Mouse (Mus musculus): ENCODE results near the gene Pik3c2g.

The Pik3c2g gene

DNA sequence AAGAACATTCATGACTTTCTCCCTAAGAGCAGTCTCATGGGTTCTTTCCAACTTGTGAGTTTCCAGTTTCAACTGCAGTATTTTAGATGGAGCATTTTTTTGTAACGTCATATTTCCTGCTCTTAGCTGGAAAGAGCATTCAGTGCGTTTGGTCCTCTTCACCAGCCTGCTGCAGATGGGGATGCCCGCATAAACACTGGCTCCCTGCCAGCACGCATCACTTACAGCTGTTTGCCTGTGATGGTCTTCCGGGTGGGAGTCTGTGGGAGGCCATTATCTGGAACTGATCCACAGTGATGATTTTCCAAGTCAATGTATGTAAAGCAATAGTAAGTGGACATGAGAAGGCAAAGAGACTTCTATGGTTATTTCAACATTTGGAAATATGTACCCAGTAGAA is 151.3 kb downstream of the Pik3c2g start:
- no peak for DNase-seq

DNA sequence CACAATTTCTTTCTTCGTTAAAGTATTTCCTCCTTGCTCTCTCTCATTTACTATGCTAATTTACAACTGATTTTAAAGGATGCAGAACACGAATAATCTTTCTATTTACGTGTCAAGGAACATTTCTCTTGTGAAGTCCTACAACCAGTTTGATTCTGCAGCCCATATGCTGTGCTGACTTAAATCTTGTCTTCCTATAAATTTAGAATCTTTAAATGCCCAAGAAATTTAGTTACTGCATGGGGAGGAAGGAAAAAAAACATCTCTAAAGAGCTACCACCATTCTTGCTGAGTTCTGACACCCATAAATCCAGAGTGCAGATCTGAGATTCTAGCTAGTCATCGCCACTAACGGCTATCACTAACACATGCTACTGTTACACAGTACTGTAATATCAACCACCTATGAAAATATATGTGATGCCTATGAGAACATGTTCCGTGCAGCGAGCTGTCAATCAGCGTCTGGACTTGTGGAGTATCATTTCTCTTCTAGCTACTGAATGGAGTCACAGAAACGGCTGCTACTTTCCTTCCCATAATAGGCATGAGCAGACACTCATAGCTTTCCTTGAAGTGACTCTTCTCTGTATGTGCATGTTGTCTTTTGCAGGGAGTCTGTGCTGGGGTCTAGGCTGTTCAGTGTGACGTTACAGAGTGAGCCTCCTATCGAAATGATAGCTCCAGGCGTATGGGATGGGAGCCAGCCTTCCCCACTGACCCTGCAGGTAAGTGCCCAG is 155.8 kb downstream of the Pik3c2g start:
- no peak for DNase-seq

DNA sequence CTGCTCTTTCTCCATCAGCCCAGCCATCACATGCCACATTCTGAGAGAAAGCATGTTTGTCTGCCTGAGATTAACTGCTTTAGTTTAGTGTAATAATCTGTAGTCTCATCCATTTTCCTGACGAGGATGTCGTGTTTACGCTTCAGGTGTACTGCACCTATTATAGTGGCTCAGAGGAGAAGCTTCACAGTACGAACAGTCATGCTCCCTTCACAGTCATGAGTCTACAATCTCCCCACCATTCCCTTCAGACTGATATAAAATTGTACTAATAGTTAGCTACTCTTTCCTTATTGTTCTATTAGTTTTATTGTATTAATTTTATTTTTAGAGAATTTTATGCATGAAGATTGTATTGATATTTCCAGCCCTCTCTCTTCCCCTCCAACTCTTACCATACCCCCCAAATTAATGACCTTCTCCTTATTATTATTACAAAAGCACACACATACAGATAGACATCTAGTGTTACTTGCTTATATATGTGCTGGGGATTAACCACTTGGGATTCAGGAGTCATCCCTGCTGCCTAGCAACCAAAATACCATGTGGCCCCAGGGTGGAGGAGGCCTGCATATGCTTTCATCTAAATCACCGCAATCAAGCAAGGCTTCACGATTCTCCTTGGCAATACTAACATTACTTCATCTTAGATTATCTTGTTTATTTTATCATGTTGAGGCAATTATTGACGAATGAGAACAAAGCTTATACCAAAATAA is 159.9 kb downstream of the Pik3c2g start:
- no peak for DNase-seq

DNA sequence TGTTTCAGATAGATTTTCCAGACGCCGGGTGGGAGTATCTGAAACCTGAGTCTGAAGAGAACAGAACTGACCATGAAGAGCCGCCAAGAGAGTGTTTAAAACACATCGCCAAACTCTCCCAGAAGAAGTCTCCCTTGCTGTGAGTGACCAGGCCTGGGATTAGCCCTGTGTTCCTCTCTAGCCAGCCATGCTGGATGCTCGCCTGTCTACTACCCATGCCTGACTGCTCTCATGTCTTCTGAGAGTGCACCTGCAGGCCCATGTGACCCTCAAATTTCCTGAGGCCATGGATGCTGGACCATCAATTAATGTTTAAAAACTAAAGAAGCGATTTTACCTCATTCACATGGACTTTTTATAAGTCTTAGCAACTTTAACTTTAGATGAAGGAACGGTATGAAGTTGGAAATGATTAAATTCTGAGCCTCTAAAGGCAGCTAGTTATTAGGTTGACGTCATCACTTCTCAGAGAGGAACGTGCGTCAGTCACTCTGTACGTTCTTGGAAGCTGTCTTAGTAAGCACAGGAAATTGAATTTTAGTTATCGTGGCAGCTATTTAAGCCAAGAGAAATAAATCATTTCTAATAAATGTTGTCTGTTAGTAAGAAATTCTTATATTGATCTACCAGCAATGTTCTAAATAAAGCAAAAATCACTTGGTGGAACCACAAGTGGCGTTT is 161.2 kb downstream of the Pik3c2g start:
- no peak for DNase-seq

DNA sequence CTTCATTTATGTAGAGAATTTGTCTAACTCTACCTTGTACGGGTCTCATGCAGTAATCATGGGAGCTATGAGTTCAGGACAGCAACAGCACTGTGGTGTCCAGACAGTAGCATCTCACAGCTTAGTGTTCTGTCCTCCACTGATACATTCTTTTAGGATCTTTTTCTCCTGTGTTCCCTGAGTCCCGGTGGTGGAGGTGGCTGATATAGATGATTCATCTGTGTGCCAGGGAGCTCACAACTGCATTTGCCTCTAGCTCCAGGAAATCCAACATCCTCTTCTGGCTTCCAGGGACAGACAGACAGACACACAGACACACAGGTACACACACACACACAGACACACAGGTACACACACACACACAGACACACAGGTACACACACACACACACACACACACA is 163.6 kb downstream of the Pik3c2g start:
- no peak for DNase-seq

DNA sequence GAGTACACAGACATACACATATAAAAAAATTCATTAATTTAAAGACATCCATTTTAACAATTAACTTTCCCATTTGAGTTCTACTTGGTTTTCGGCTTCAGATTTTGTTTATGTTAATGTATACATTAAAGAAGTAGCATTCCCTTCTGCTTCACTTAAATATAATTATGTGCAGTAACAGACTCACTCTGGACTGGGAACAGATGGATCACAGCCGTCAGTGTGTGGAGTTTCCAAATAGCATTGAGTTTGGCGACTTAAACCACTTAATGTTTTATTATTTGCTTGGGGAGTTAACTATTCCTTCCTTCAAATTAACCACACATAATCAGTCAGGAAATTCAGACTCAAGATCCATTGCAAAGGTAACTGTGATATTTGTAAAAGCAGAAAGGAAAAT is 164.0 kb downstream of the Pik3c2g start:
- no peak for DNase-seq

DNA sequence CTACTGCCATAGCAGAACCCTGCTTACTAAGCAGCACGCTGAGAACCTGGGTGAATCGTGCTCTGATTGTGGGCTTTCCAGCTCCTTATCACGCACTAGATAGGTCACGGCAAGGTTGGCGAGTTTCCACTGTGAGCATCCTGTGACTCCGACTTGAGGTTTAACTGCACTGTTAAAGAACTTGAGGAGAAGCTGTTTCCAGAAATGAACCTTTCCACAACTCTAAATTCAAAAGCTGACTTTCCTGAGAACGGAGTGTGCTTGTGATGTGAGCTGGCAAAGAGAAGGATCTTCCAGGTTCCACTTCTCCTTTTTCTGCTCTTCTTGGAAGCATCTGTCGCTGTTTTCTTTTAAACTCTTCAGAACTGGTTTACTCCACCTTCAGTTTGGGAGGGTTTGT is 170.9 kb downstream of the Pik3c2g start:
- DNase-seq, result no peak

DNA sequence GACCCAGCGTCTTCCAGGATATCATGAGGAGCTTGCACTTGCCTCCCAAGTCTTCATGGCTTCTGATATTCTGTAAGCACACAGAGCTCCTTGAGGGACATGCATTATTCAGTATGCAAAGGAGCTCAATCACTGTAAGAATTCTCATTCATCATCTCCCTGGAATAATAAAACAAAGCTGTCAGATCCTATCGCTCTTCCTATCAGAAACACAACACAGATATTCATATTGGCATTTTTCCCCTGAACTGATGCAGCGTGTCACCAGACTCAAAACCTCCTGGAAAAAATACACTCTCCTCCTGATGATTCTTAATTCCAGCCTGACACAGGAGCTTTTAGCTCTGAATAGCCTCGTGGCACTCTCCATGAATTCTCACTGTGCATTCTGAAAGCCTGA is 174.0 kb downstream of the Pik3c2g start:
- DNase-seq, result no peak

DNA sequence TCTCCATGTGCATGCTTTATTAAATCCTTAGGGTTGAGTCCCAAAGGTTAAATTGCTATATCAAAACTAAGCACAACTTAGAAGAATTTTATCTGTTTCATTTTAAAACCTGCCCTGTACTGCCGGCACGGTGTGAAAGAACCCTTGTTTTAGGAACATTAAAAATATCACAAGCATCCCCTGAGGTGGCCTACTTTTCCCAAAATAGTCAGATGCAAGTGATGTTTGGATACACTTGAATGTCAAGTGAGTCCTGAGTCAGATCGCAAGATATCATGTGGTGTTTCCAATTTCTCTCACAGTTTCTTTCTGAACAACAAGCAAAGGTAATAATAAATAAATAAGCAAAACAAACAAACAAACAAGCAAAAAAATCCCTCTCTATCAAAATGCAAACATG is 177.4 kb downstream of the Pik3c2g start:
- no peak for DNase-seq

DNA sequence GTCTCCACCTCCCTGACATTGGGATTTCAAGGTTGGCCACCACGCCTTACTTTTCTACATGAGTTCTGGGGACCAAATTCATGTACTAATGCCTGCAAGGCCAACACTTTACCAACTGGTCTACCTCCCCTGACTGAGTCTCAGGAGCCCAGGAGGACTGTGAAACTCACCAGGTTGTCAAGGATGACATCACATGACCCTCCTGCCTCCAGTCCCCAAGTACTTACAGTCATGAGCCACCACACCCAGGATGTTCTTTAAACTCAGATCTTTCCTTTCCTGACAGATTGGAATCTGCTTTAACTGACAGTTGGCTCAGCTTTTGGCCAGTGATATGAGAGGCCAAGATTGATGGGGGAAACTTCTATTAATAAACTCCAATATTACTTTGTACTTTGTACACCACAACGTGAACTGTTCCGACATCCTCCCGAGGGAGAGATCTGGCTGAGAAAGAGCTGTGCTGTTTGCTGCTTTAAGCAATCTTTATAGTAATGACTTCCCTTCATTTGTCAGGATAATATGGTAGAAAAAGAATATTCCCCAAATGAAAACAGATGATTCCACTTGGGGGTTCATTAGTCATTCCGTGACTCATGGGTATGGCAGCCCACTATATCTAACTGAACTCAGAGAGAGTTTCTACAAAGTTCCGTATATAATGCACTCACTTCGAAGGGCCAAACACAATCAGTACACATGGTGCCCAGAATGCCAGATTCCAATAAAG is 182.9 kb downstream of the Pik3c2g start:
- DNase-seq, result no peak

DNA sequence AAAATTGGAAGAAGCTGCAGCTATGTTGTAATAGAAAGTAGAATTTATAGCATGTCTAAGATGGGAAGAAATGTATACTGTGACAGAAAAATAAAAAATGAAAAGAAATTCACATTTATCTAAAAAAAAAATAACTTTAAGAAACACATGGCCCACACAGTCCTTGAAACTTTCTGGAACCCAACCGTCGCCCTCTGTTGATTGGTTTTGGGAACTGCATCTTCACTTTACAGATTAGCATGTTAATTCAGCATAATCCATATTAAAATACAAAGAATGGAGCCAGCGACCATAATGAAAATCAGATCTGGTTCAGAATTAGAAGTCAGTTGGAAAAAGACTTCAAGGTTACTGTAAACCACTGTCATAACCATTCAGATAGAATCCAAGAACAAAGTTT is 183.5 kb downstream of the Pik3c2g start:
- no peak for DNase-seq

DNA sequence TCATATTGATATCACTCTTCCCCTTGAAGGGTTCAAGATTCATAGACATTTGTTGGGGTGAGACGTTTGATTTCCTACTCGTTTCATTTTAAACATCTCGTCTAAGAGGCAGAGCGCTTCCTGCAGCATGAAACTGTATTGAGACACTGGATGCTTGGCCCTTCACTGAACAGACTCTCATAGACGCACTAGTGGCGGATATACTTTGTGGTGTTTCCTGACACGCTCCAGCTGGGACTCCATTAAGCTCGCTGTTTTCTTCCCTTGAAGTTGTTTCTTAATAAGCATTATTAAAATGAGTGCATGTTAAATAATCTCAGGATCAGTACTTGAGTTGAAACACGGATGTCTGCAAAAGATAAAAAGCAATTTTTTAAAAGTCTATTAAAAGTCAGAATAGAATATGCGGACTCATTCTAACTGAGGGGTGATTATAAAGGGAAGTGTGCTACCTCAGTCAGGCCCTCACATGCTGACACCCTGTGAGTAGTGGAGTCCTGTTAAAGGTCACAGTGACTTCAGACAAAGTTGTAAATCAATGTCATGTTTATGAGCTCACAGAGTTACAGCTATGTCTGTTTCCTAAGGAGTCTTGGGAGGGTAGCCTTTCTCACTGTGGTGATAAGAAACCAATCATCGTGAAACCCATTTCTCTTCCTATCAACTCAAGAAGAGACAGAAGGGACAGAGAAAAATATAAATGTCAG is 190.7 kb downstream of the Pik3c2g start:
- DNase-seq, result no peak

DNA sequence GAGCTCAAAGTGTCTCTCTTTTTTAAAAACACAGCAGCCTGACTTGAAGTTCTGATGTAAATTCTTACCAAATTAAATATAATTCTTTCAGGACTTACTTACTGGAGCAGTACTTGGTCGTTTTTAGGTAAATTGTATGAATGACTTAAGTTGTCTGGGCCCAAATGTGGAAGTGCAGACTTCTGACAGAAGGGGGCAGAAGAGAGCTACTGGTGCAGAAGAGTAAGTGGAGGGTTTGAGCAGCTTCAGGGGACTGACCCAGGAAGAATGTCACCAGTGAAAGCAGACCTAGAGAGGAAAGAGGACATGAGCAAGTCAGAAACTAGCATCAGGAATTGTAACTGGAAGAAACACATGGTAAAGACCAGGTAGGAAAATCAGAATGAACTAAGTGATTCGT is 193.0 kb downstream of the Pik3c2g start:
- DNase-seq, result no peak

DNA sequence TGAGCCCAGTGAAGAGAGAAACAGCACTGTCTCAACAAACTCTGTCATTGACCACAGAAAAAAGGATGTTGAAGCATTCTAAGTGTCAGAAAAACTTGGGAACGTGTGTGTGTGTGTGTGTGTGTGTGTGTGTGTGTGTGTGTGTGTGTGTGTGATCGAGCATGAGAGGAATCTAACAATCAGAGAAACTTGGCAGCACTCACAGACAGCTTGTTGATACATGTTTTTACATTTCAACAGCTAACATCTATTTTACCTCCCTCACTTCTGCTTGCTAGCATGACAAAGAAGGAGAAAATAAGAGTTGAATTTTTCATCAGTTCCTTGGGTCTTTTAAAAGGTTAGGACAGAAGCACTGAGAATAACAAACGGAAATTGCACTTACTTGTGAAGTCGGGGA is 202.5 kb downstream of the Pik3c2g start:
- no peak for DNase-seq

DNA sequence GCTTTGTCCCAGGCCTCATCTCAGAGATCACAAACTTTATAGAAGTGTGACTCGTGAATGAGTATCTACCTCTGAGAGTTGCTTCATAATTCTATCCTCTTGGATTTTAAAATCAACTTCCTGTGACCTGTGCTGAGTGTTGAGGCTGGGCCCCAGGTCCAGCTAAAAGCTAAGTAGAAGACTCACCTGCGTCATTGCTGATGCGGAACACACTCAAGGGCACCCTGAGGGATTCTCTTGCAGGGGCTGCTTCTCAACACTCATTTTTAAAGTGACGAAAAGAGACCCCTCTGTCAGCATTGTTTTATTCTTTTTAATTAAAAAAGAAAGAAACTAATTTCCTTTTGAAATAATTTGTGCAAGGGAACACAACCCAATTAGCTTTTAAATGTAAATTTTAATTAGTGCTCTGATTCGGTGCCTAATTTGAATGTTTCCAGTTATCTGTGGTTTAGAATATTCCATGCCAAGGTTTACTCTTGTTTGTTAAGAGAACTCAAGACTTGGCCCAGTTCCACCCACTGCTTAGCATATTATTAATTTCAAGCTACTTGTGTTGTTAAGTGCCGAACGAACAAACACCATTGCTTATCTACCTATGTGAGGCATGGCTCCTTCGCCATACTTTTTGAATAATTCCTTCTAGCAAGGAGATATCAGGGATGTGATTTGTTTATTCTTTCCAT is 212.7 kb downstream of the Pik3c2g start:
- DNase-seq, result no peak

DNA sequence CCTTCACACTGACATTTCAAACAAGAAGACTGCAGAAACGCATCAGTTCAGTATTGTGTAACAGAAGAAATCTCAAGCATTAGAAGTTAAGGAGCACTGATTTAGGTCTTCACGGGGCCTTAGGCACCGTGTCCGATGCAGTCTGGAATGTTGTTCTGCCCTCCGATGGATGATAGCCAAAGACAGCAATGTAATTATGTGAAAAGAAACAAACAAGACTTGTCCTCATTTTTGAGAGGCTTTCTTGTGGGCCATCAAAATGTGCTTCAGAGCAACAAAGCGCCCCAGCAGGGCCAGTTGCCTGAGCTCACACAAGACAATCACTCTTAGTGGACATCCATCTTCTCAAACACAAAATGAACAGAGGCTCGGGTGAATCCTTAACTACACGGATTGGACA is 234.9 kb downstream of the Pik3c2g start:
- DNase-seq, result no peak

DNA sequence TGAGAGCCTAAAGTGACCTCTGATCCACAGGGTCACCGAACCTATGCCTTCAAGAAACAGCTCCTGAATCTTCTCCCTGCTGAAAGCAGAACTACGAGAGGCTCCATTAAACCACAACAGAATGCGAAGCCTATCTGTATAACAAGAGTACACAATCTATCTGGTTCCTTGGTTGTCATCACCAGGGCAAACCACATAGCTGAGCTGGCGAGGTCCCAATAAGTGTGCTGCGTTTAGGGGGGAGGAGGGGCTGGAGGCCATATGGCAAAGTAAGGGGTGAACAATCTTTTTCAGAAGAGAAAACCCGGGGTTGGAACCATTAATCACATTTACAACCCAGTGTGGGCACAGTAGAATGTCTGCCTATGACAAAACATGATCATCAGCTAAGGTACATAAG is 251.2 kb downstream of the Pik3c2g start:
- no peak for DNase-seq

DNA sequence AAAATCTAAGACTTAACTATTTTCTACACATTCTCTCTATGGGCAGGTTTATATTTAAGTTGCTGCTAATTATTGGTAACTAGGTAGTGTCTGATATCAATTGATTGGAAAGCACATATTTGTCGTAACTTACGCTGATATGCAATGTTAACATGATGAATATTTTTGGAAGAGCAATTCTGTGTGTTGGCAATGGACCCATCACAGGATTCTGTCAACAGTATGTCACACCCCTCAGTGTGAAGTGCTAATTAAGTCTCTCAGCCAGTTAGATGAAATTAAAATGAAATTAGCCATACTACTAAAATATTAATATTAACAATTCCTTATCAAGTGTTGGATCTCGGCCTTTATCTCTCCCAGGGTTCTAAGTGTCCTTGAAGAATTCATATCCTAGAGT is 251.7 kb downstream of the Pik3c2g start:
- DNase-seq, result no peak

DNA sequence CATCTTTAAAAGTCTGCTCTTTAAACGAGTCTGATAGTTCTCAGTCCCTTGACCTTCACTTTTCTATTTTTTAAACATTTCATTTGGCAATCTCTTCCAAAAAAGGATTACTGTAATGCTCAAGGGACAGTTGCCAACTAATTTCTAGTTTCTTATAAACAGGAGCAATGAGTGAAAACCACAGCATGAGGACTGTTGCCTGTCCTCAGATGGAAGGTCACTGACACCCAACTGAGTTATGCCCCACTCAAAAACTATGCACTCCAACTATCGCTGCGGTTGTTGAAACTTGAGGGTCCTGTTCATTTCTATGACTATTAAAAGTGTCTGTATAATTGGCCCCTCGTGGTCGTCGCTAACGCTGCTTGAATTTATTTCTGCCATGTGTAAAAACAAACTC is 252.9 kb downstream of the Pik3c2g start:
- no peak for DNase-seq

DNA sequence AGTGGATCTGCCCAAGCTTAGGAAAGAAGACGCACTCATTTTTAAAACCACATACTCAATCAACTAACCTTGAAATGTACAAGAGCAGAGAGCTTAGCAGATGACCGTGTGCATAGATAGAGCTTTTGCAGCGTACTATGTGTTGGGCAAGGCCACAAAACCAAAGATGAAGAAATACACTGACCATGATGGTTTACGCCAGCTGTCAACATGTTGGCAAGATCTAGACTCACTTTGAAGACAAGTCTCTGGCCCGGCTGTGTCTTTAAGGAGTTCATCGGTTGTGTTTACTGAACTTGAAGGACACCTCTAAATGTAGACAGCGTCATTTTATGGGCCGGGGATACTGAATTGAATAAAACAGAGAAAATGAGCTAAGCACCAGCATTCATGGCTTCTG is 254.3 kb downstream of the Pik3c2g start:
- DNase-seq, result no peak

DNA sequence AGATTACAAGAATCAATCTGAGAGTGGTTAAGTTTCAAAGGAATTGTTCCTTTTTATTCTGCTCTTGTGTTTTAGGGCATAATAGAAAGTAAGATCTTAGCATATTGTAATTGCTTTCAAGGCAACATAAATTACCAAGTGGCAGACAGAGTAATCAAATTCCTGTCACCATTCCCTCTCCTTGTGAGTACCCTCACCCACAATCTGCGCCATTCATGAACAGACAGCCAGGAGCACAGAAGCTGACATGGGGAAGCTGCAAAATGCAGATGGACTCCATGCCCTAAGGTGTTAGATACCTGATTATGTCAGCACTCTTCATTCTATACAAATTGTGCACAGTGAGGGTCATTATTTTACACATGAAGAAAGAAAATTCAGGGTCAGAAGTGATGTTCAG is 255.6 kb downstream of the Pik3c2g start:
- DNase-seq, result no peak

DNA sequence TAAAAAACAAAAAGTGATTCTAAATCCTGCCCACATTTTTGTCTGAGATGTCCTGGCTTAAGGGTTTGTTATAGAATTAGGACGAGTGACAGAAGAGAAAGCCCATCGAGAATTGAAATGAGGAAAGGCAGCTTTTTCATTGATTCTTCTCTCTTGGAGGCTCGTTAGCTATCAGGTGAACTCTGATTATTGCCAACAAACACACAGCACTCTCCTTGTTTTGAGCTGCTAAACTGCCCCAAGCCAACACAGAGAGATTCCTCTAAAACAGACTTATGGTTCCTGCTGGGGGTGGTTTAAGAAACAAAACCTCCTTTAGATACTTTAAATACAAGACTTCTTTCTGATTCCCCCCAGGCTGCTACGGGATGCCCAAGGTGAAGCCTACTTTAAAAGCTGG is 256.5 kb downstream of the Pik3c2g start:
- DNase-seq, result no peak
